Mouse (Mus musculus) forebrain, embryonic 14.5 days (tissue): Measurements from ENCODE around the gene Foxa2. TPM values are rescaled to one million over a fixed set of nuclear protein-coding genes. Genes with fewer than 3 reads are reported as not detected.
A peak's percentile ranks its signal among the peaks of the same experiment; 100 is the strongest.

Experiments used
- ATAC-seq: fragments of 200-750 bp; cut with Nextera tagmentation; 2 replicates; pipeline ENCODE4 v1.8.0; 2017; ENCODE audit warnings: mild to moderate bottlenecking, moderate library complexity
- DNase-seq: peaks from one replicate; pipeline ENCODE4 v3.0.0-alpha.2; 2015; ENCODE audit warnings: low spot score
- H3K27ac ChIP-seq: fragments of 300-500 bp; sonication (generic); 2 replicates; pipeline ENCODE4 v1.5.1; 2014; ENCODE audit warnings: low read depth, mild to moderate bottlenecking, control low read depth, low read length, moderate library complexity
- H3K27me3 ChIP-seq: fragments of 300-500 bp; sonication (generic); replicated peaks from 2 replicates; pipeline ENCODE4 v1.6.1; 2014; ENCODE audit warnings: low read length, control low read depth, mixed read lengths; ENCODE audit not compliant: control insufficient read depth, insufficient read depth
- H3K36me3 ChIP-seq: fragments of 300-500 bp; sonication (generic); 2 replicates; pipeline ENCODE4 v1.6.1; 2014; ENCODE audit warnings: low read length, control low read depth; ENCODE audit not compliant: control insufficient read depth, insufficient read depth
- H3K4me1 ChIP-seq: fragments of 300-500 bp; sonication (generic); 2 replicates; pipeline ENCODE4 v1.6.1; 2014; ENCODE audit warnings: antibody characterized with exemption, low read length, control low read depth; ENCODE audit not compliant: control insufficient read depth, insufficient read depth
- H3K4me2 ChIP-seq: fragments of 300-500 bp; sonication (generic); 2 replicates; pipeline ENCODE4 v1.6.1; 2014; ENCODE audit warnings: mild to moderate bottlenecking, control low read depth, low read length
- H3K4me3 ChIP-seq: fragments of 300-500 bp; sonication (generic); 2 replicates; pipeline ENCODE4 v1.5.1; 2014; ENCODE audit warnings: low read depth, low read length, control low read depth
- H3K9ac ChIP-seq: fragments of 300-500 bp; sonication (generic); 2 replicates; pipeline ENCODE4 v1.6.1; 2014; ENCODE audit warnings: mild to moderate bottlenecking, low read length, control low read depth, moderate library complexity
- H3K9me3 ChIP-seq: fragments of 300-500 bp; sonication (generic); replicated peaks from 2 replicates; pipeline ENCODE4 v1.6.1; 2016; ENCODE audit warnings: low read length, control low read depth, mixed read lengths; ENCODE audit not compliant: control insufficient read depth
- WGBS: fragments of 180-500 bp; shearing (Covaris S2); extraction: QIAGEN DNeasy Blood & Tissue Kit; methylation state at CpG from one replicate; pipeline ENCODE4 v1.1.7; 2014; 5-methylcytosine and 5-hydroxymethylcytosine counted together
- polyA plus RNA-seq: library from polyadenylated mRNA; unstranded; fragments of >200 nt; fragmentation: Nextera tagmentation; extraction: Ambion mirVana; gene quantifications from 2 replicates; pipeline ENCODE4 v1.2.1, GENCODE M21; 2014

Gene Foxa2
- 0.13 and 0.38 TPM in 2 replicates for polyA plus RNA-seq

- no peaks in the 10 kb centered on the region for H3K4me1 ChIP-seq
- H3K4me2 ChIP-seq = peak within 1 kb of the TSS; percentile 39
- H3K4me3 ChIP-seq = peak within 1 kb of the TSS; percentile 19
- WGBS = 2% methylated on average over 19 of the region's 19 CpGs
- no peak for ATAC-seq
- no peak within 1 kb of the TSS for H3K27ac ChIP-seq
- no peak for DNase-seq
- H3K27me3 ChIP-seq = peaks cover 98% of the 10 kb centered on the region
- no peaks in the 10 kb centered on the region for H3K36me3 ChIP-seq
- H3K9me3 ChIP-seq = no peaks in the 10 kb centered on the region
- H3K9ac ChIP-seq = no peak within 1 kb of the TSS
These were observed at the start of gene Foxa2 for GRCm38 (mm10) chr2:148046799-148047165. TSS of gene Foxa2 (minus strand) at chr2:148046969.

DNA sequence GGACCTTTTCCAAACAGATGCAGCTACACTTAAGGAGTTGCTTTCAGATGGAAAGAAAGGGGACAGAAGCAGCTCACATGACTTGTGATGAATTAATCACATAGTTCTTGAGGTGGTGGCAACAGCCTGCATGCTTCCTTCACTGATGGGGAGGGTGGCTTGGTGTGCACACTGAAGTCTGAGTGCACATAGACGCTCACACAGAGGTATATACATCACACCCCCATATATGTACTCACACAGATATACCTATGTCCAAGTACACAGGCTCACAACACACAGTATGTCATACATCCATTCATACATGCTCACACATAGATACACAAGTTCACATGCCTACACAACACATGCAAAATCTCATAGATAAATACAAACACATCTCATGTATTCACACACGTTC is 45.3 kb upstream of the Foxa2 start:
- DNase-seq = no peak
- WGBS = 91% methylated on average over 2 of the region's 2 CpGs
- no peak for ATAC-seq
- Histone ChIP-seq H3K27me3 (no peaks in the 10 kb centered on the region), H3K27ac (no peak overlapping the region), H3K36me3 (no peaks in the 10 kb centered on the region), H3K4me2 (no peak overlapping the region), H3K4me1 (no peaks in the 10 kb centered on the region), H3K9ac (no peak overlapping the region), H3K9me3 (no peaks in the 10 kb centered on the region), H3K4me3 (no peak overlapping the region)

- Histone ChIP-seq H3K27ac (no peak overlapping the region), H3K4me3 (no peak overlapping the region), H3K36me3 (no peaks in the 10 kb centered on the region), H3K4me1 (no peaks in the 10 kb centered on the region), H3K9ac (no peak overlapping the region), H3K4me2 (no peak overlapping the region), H3K27me3 (no peaks in the 10 kb centered on the region), H3K9me3 (no peaks in the 10 kb centered on the region)
- WGBS = 82% methylated on average over 6 of the region's 6 CpGs
- ATAC-seq (no peak), DNase-seq (no peak)
These were observed 44.9 kb upstream of the Foxa2 start for GRCm38 (mm10) chr2:148091657-148092056.

DNA sequence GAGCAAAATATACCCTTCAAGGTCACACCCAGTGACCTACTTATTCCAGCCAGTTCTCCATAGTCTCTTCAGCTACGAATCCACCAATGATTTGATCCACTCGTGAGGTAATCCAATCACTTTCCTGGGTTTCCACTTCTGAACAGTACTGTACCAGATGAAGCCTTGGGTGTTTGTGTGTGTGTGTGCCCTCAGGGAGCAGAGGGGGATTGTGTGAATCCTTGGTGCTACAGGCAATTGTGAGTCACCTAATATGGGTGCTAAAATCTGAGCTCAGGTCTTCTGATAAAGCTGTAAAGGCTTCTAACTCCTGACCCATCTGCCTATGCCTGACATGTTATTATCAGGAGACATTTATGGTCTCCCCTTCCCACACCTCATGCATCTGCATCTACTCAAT is 43.3 kb upstream of the Foxa2 start:
- Histone ChIP-seq H3K36me3 (no peaks in the 10 kb centered on the region), H3K27ac (no peak overlapping the region), H3K27me3 (no peaks in the 10 kb centered on the region), H3K4me1 (no peaks in the 10 kb centered on the region), H3K4me2 (no peak overlapping the region), H3K9me3 (no peaks in the 10 kb centered on the region), H3K9ac (no peak overlapping the region), H3K4me3 (no peak overlapping the region)
- DNase-seq (no peak), ATAC-seq (no peak)
- WGBS = 89% methylated on average over 2 of the region's 2 CpGs

- DNase-seq (peak; percentile 48), ATAC-seq (peak; percentile 77)
- H3K36me3 ChIP-seq = no peaks in the 10 kb centered on the region
- H3K27ac ChIP-seq = no peak overlapping the region
- H3K4me2 ChIP-seq = no peak overlapping the region
- H3K9me3 ChIP-seq = no peaks in the 10 kb centered on the region
- no peak overlapping the region for H3K9ac ChIP-seq
- no peaks in the 10 kb centered on the region for H3K27me3 ChIP-seq
- 72% methylated on average over 5 of the region's 5 CpGs for WGBS
- no peak overlapping the region for H3K4me3 ChIP-seq
- H3K4me1 ChIP-seq = no peaks in the 10 kb centered on the region
These were observed 38.8 kb upstream of the Foxa2 start for GRCm38 (mm10) chr2:148085529-148085928.

DNA sequence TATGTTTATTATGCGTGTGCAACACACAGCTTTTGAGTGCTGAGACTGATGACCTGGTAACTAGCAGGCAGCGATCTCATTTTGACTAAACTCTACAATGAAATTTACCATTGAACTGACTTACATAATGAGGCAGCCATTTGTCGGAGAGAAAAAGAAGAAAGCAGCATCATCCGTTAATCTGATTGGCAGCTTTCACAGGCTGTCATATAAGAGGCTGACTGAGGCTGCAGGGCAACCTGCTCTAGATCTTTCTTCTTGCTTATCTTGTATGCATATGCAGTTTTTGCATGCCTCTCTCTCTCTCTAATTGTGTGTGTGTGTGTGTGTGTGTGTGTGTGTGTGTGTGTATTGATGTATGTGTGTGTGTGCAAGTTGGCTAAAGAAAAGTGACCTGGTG is 38.4 kb upstream of the Foxa2 start:
- no peaks in the 10 kb centered on the region for H3K27me3 ChIP-seq
- H3K27ac ChIP-seq = no peak overlapping the region
- no peaks in the 10 kb centered on the region for H3K9me3 ChIP-seq
- ATAC-seq = peak; percentile 62; the same call in 1 of the 2 replicates
- peak; percentile 34 for DNase-seq
- WGBS = 64% methylated on average over 4 of the region's 4 CpGs
- no peak overlapping the region for H3K4me3 ChIP-seq
- no peaks in the 10 kb centered on the region for H3K36me3 ChIP-seq
- H3K4me2 ChIP-seq = no peak overlapping the region
- H3K4me1 ChIP-seq = no peaks in the 10 kb centered on the region
- H3K9ac ChIP-seq = no peak overlapping the region

DNA sequence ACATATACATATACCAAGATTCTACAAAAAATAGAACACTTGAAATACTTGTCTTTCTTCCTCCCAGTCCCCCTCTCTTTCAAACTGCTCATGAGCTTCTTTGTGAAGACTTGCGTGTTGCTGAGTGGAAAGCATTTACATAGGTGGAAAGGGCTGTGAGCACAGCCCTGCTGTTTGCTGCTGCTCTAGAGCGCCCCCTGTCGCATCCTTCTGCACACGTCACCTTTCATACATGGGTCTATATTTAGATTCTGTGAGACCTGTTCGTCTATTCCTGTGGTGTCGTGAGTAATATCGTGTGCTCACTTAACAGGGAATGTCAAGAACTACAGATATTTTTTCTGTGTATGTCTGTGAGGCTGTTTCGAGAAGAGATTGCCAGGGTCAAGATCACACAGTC is 35.5 kb upstream of the Foxa2 start:
- Histone ChIP-seq H3K4me3 (no peak overlapping the region), H3K4me2 (no peak overlapping the region), H3K4me1 (no peaks in the 10 kb centered on the region), H3K36me3 (no peaks in the 10 kb centered on the region), H3K9me3 (no peaks in the 10 kb centered on the region), H3K27ac (no peak overlapping the region), H3K9ac (no peak overlapping the region), H3K27me3 (no peaks in the 10 kb centered on the region)
- ATAC-seq = no peak
- WGBS = 17% methylated on average over 8 of the region's 8 CpGs
- DNase-seq = peak; percentile 58

DNA sequence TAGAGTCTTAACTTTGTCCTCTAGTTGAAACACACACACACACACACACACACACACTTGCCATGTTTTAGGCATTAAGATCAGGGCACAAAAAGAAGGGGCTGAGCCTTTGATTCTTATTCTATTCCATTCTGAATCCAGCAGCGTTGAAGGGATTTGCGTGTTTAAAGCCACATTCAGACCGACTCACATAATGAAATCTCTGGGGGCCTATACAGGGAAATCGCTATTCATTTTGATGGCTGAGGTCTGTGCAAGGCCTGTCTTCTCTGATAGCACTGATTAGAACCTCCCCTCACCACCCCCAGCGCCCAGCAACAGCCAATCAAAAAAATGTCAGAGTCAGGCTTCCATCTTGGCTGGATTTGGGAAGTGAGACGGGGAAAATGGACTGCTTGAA is 13.9 kb upstream of the Foxa2 start:
- Histone ChIP-seq H3K27ac (no peak overlapping the region), H3K27me3 (no peaks in the 10 kb centered on the region), H3K9me3 (no peaks in the 10 kb centered on the region), H3K9ac (no peak overlapping the region), H3K36me3 (no peaks in the 10 kb centered on the region), H3K4me3 (no peak overlapping the region), H3K4me2 (no peak overlapping the region), H3K4me1 (no peaks in the 10 kb centered on the region)
- 26% methylated on average over 6 of the region's 6 CpGs for WGBS
- ATAC-seq (0 out of 2 replicates have a peak, but pooled peaks have one; percentile 29), DNase-seq (no peak)

DNA sequence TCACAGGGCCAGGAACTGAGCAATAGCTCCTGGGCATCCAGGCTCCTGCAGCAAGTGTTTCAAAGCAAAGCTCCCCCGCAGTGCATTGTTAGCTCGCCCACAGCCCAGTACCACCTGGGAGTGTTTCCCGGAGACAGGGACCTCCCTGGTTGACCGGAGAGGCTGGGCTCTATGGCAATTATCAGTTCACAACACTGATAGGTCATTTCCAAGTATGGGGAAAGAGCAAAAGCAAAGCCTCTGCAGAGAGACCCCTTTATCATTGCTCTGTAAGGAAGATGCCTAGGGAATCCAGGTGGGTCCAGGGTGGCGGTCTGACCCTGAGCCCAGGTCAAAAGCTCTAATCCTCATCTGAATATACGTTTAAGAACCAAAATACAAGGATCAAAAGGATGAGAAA is 6.6 kb upstream of the Foxa2 start:
- H3K4me1 ChIP-seq = no peaks in the 10 kb centered on the region
- under 1% methylated on average over 6 of the region's 6 CpGs for WGBS
- H3K27ac ChIP-seq = no peak overlapping the region
- H3K36me3 ChIP-seq = no peaks in the 10 kb centered on the region
- H3K9ac ChIP-seq = no peak overlapping the region
- peaks cover 60% of the 10 kb centered on the region for H3K27me3 ChIP-seq
- no peak overlapping the region for H3K4me2 ChIP-seq
- H3K9me3 ChIP-seq = no peaks in the 10 kb centered on the region
- DNase-seq (no peak), ATAC-seq (no peak)
- H3K4me3 ChIP-seq = no peak overlapping the region
